Mouse (Mus musculus) MEL (cell line): ENCODE measurements around the gene Glrx2.

ENCODE experiments used
- MXI1 ChIP-seq: IDR thresholded peaks from 2 replicates; pipeline ENCODE4 v1.6.1; 2011; ENCODE audit warnings: mild to moderate bottlenecking, low read depth, low read length, improper control_type of control experiment
- NELFE ChIP-seq: IDR thresholded peaks from 2 replicates; pipeline ENCODE4 v1.6.1; 2011; ENCODE audit warnings: low read depth, low read length, improper control_type of control experiment
- RCOR1 ChIP-seq: IDR thresholded peaks from 2 replicates; pipeline ENCODE4 v1.6.1; 2012; ENCODE audit warnings: low read depth, mild to moderate bottlenecking, inconsistent platforms, low read length, improper control_type of control experiment

DNA sequence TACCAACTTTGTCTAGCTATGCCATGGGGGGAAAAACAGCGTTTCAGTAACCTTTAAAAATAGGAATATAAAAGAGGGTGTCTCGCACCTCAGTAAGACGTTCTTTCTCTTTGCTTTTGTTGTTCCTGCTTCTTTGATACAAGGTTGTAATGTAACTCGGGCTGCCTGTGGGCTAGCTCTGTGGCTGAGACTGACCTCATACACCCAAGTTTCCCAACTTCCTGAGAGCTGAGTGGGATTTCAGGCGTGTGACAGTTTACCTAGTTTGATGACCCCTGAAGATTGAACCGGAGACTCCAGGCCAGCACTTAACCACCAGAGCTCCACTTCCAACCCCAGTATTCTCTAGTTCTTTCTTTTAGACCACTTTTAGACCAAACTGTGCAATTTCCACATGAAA is 7.8 kb upstream of the Glrx2 start:
- TF ChIP-seq RCOR1 (no peak), NELFE (no peak), MXI1 (no peak)
